Mouse (Mus musculus) limb, embryonic 14.5 days (tissue): ENCODE results near the gene Rbms3. TPM values are rescaled to one million over a fixed set of nuclear protein-coding genes. Genes with fewer than 3 reads are reported as not detected.

ENCODE experiments used
- ATAC-seq: fragments of 200-750 bp; cut with Nextera tagmentation; 2 replicates; pipeline ENCODE4 v1.8.0; 2017; ENCODE audit warnings: low read depth, moderate number of reproducible peaks, moderate TSS enrichment; ENCODE audit not compliant: low FRiP score
- DNase-seq: peaks from one replicate; pipeline ENCODE4 v3.0.0-alpha.2; 2015; ENCODE audit warnings: low spot score
- H3K27ac ChIP-seq: fragments of 300-500 bp; sonication (generic); replicated peaks from 2 replicates; pipeline ENCODE4 v1.5.1; 2014; ENCODE audit warnings: low read depth, mild to moderate bottlenecking, low read length, moderate library complexity, mixed read lengths
- H3K27me3 ChIP-seq: fragments of 300-500 bp; sonication (generic); 2 replicates; pipeline ENCODE4 v1.6.1; 2014; ENCODE audit warnings: low read length, mixed read lengths; ENCODE audit not compliant: control insufficient read depth, insufficient read depth
- H3K36me3 ChIP-seq: fragments of 300-500 bp; sonication (generic); 2 replicates; pipeline ENCODE4 v1.6.1; 2014; ENCODE audit warnings: mild to moderate bottlenecking, low read length, moderate library complexity, mixed read lengths; ENCODE audit not compliant: control insufficient read depth, insufficient read depth
- H3K4me1 ChIP-seq: fragments of 300-500 bp; sonication (generic); 2 replicates; pipeline ENCODE4 v1.6.1; 2014; ENCODE audit warnings: antibody characterized with exemption, low read length, mixed read lengths; ENCODE audit not compliant: control insufficient read depth, insufficient read depth
- H3K4me2 ChIP-seq: fragments of 300-500 bp; sonication (generic); replicated peaks from 2 replicates; pipeline ENCODE4 v1.6.1; 2014; ENCODE audit warnings: low read depth, mild to moderate bottlenecking, low read length, moderate library complexity; ENCODE audit not compliant: severe bottlenecking
- H3K4me3 ChIP-seq: fragments of 300-500 bp; sonication (generic); replicated peaks from 2 replicates; pipeline ENCODE4 v1.5.1; 2014; ENCODE audit warnings: low read length
- H3K9ac ChIP-seq: fragments of 300-500 bp; sonication (generic); 2 replicates; pipeline ENCODE4 v1.6.1; 2014; ENCODE audit warnings: mild to moderate bottlenecking, low read depth, low read length, moderate library complexity; ENCODE audit not compliant: severe bottlenecking
- H3K9me3 ChIP-seq: fragments of 300-500 bp; sonication (generic); 2 replicates; pipeline ENCODE4 v1.6.1; 2016; ENCODE audit warnings: low read length; ENCODE audit not compliant: control insufficient read depth
- POLR2A ChIP-seq: fragments of 200-500 bp; IDR thresholded peaks from 2 replicates; pipeline ENCODE4 v1.8.0; 2012; ENCODE audit warnings: inconsistent platforms, mild to moderate bottlenecking, moderate library complexity, borderline replicate concordance; ENCODE audit not compliant: insufficient read depth, insufficient read length; ENCODE audit errors: extremely low read depth
- WGBS: fragments of 180-500 bp; shearing (Covaris S2); extraction: QIAGEN DNeasy Blood & Tissue Kit; methylation state at CpG from one replicate; pipeline ENCODE4 v1.1.7; 2014; 5-methylcytosine and 5-hydroxymethylcytosine counted together
- polyA plus RNA-seq, 2 experiments: library from polyadenylated mRNA; depleted of rRNA in 1 of 2; stranded (reverse) in 1 of 2; unstranded in 1 of 2; fragments of >200 nt; fragmentation: Nextera tagmentation in 1 of 2; extraction: Ambion mirVana in 1 of 2; gene quantifications; 2 replicates each; pipeline versions ENCODE4 v1.2.1 to v1.2.3; 2012 to 2014

Gene Rbms3
- polyA plus RNA-seq, 2 experiments, result 42.1 to 94.5 TPM

- Histone ChIP-seq H3K4me3 (no peak overlapping the region), H3K9me3 (no peaks in the 10 kb centered on the region), H3K4me2 (no peak overlapping the region), H3K27ac (no peak overlapping the region), H3K27me3 (no peaks in the 10 kb centered on the region), H3K36me3 (no peaks in the 10 kb centered on the region), H3K4me1 (no peaks in the 10 kb centered on the region), H3K9ac (no peak overlapping the region)
- ATAC-seq (no peak), DNase-seq (no peak)
- 90% methylated on average over 4 of the region's 4 CpGs for WGBS
- TF ChIP-seq POLR2A, result no peak
Observed at GRCm38 (mm10) chr9:116531121-116531520, 1098.6 kb downstream of the Rbms3 start.

- no peak overlapping the region for H3K9ac ChIP-seq
- DNase-seq (no peak), ATAC-seq (no peak)
- no peaks in the 10 kb centered on the region for H3K36me3 ChIP-seq
- H3K4me2 ChIP-seq, result no peak overlapping the region
- H3K27ac ChIP-seq, result no peak overlapping the region
- H3K9me3 ChIP-seq, result no peaks in the 10 kb centered on the region
- WGBS, result 64% methylated on average over 5 of the region's 5 CpGs
- H3K27me3 ChIP-seq, result no peaks in the 10 kb centered on the region
- TF ChIP-seq POLR2A, result no peak
- no peaks in the 10 kb centered on the region for H3K4me1 ChIP-seq
- H3K4me3 ChIP-seq, result no peak overlapping the region
Observed at GRCm38 (mm10) chr9:116524386-116524785, 1105.3 kb downstream of the Rbms3 start.
